9 mouse cellular contexts compared by ENCODE assay signal in genomic region chr1:73618551-73619170, GRCm38 (mm10).
DNase-seq lines count a peak whose midpoint lies in the region; ATAC-seq and TF ChIP-seq lines count a peak whose summit lies in the region.
"Had no signal": no experiment of that assay in that cellular context is flagged by ENCODE, and none has a peak within 500 bp of the region (broad histone marks: within the 10 kb centered on the region; RNA-seq: fewer than 3 reads in every experiment).

No protein-coding gene starts in this region.

- no peak for DNase-seq in frontal cortex, postnatal 14 days (ENCODE audit: low spot score in 2 of 2)
- peak; percentile 3 for DNase-seq in Patski (ENCODE audit: low read depth, low spot score)
- peak; percentile 82 for DNase-seq in embryo, embryonic 10.5 days (ENCODE audit: low spot score)
- DNase-seq in hindbrain, postnatal 0 days (ENCODE audit: low spot score), result peak; percentile 82
- DNase-seq in limb, embryonic 10.5 days (ENCODE audit: low spot score), result peak; percentile 44
- DNase-seq in retina, postnatal 7 days (ENCODE audit: low read depth, low spot score), result peak; percentile 20

- peak; percentile 76 for TF ChIP-seq CTCF in Patski (IDR thresholded peaks at IDR 0.05)
- peak; percentile 70 for TF ChIP-seq CTCF in hindbrain, postnatal 0 days (IDR thresholded peaks at IDR 0.05; ENCODE audit: low read depth)

- H3K9ac ChIP-seq in hindbrain, postnatal 0 days (replicated peaks; ENCODE audit: low read length), result no peak overlapping the region
- H3K9ac ChIP-seq: embryonic facial prominence, embryonic 15.5 days had no signal

- H3K27me3 ChIP-seq in Patski, result no peaks in the 10 kb centered on the region
- no peaks in the 10 kb centered on the region for H3K27me3 ChIP-seq in hindbrain, postnatal 0 days (ENCODE audit: insufficient read depth, low read length)
- H3K27me3 ChIP-seq in limb, embryonic 10.5 days (ENCODE audit: low read depth, poor library complexity, severe bottlenecking), result no peaks in the 10 kb centered on the region
- H3K27me3 ChIP-seq: embryonic facial prominence, embryonic 15.5 days had no signal

- H3K4me3 ChIP-seq in hindbrain, postnatal 0 days (ENCODE audit: low read length), result no peak overlapping the region
- H3K4me3 ChIP-seq in limb, embryonic 10.5 days, result no peak overlapping the region
- H3K4me3 ChIP-seq: embryonic facial prominence, embryonic 15.5 days had no signal

- POLR2A ChIA-PET in Patski (lab: Charles Lee), result no interaction called here

- WGBS in hindbrain, postnatal 0 days, result 38% methylated on average over 4 of the region's 4 CpGs
- 48% methylated on average over 4 of the region's 4 CpGs for WGBS in limb, embryonic 10.5 days

- H3K36me3 ChIP-seq in hindbrain, postnatal 0 days (ENCODE audit: insufficient read depth, low read length), result no peaks in the 10 kb centered on the region
- no peaks in the 10 kb centered on the region for H3K36me3 ChIP-seq in limb, embryonic 10.5 days
- H3K36me3 ChIP-seq: embryonic facial prominence, embryonic 15.5 days had no signal

- H3K4me1 ChIP-seq in hindbrain, postnatal 0 days (ENCODE audit: insufficient read depth, low read length), result no peaks in the 10 kb centered on the region
- no peaks in the 10 kb centered on the region for H3K4me1 ChIP-seq in limb, embryonic 10.5 days

- in situ Hi-C loops in Patski (cut with MboI; ENCODE audit: low pct_unique_long_range_greater_than_20kb), result no loop called here

- CTCF ChIA-PET in Patski (lab: Charles Lee), result interaction anchor here (0.7 to 2.4 kb wide), 4 partner anchors 9 to 755 kb away, joined by 3 to 18 read pairs (median 4); no protein-coding TSS in a partner anchor

- no peak overlapping the region for H3K4me2 ChIP-seq in hindbrain, postnatal 0 days (ENCODE audit: low read depth, low read length)
- H3K4me2 ChIP-seq: embryonic facial prominence, embryonic 15.5 days had no signal

- H3K27ac ChIP-seq in hindbrain, postnatal 0 days, result no peak overlapping the region
- no peak overlapping the region for H3K27ac ChIP-seq in limb, embryonic 10.5 days
- H3K27ac ChIP-seq: embryonic facial prominence, embryonic 15.5 days had no signal

- peak; percentile 82 for ATAC-seq in frontal cortex, adult (ENCODE audit: low TSS enrichment)
- no peak for ATAC-seq in Patski
- ATAC-seq in hindbrain, postnatal 0 days, result peak; percentile 78
- ATAC-seq in activated CD4-positive, CD25-positive, alpha-beta regulatory T cell, adult 4 months, result no peak

- no peaks in the 10 kb centered on the region for H3K9me3 ChIP-seq in hindbrain, postnatal 0 days (ENCODE audit: low read length)
- no peaks in the 10 kb centered on the region for H3K9me3 ChIP-seq in limb, embryonic 10.5 days (replicated peaks)
- H3K9me3 ChIP-seq: embryonic facial prominence, embryonic 15.5 days had no signal

Comparison
In these comparisons a context has a peak if more than half of its experiments do, and no peak if none do; other contexts are left out.
1. ATAC-seq: peak in frontal cortex, adult (single experiment) and hindbrain, postnatal 0 days (single experiment); none in Patski (single experiment) and activated CD4-positive, CD25-positive, alpha-beta regulatory T cell, adult 4 months (single experiment).
2. DNase-seq: peak in Patski (single experiment), embryo, embryonic 10.5 days (single experiment), hindbrain, postnatal 0 days (single experiment), limb, embryonic 10.5 days (single experiment) and retina, postnatal 7 days (single experiment); none in frontal cortex, postnatal 14 days (0 of 2).